Mouse (Mus musculus): ENCODE measurements at regions not wholly inside any gene's neighbourhood (a gene's known extent, or its start where the extent isn't known, plus 50 kb on each side); places are given as distances from the start of the nearest gene placed in this dataset.

DNA sequence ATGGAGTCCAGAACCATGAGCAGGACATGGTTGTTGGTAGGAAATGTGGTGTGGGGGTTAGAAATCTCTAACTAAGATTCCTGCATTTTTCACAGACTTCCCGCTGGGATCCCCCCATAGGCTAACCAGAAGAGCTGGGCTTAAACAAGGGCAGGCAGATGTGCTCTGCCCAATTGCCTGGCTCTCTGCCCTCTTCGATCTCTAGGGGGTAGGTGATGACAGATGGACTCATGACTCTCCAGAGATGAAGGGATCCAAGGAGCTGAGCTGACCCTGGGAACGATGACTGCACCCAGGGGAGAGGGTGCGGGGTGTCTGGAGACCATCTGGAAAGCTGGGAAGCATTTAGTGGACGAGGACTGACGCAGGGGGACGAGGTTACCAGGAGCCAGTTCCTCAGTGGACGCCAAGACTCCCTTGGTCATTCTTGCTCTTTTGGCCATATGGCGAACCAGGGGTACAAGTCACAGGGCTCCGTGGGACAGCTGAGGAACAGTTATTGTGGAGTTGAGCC is 260.0 kb downstream of the Cyp26b1 start:
- H3K4me3 ChIP-seq (replicated peaks; ENCODE audit: low read length): no peak overlapping the region
- TF ChIP-seq NANOG (IDR thresholded peaks at IDR 0.05; ENCODE audit: borderline replicate concordance, low read length) (no peak), CTCF (conservative IDR thresholded peaks at IDR 0.05; ENCODE audit: low read length) (no peak), POU5F1 (IDR thresholded peaks at IDR 0.05; ENCODE audit: borderline replicate concordance, low read length) (no peak)
- H3K4me1 ChIP-seq (replicated peaks; ENCODE audit: low read depth, low read length): peaks cover 5% of the 10 kb centered on the region; the same call in 1 of the 2 replicates
- no peaks in the 10 kb centered on the region for H3K27me3 ChIP-seq (ENCODE audit: insufficient read depth, low read length)
- H3K9me3 ChIP-seq (ENCODE audit: low read length): peaks cover 4% of the 10 kb centered on the region
- no peaks in the 10 kb centered on the region for H3K36me3 ChIP-seq (ENCODE audit: insufficient read depth, low read length)

DNA sequence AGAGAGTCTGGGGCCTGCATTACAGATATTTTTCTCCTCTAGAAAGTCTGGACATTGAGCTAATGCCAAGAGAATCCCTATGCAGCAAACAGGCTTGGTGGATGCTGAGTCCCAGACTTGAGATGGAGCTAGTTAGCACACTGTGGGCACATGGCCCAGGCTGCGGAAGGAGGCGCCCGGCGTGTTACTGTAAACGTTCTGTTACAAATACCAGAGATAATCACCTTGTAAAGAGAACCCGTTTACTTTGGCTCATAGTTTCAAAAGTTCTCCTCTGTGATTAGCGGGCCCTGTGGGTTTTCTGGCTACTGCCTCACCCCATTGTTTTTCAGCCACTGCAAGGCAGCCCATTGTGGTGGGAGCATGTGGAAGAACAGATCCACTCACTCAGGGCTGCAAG is 264.6 kb downstream of the Cyp26b1 start:
- H3K36me3 ChIP-seq (ENCODE audit: insufficient read depth, low read length): no peaks in the 10 kb centered on the region
- H3K9me3 ChIP-seq (ENCODE audit: low read length): peaks cover 4% of the 10 kb centered on the region
- H3K27me3 ChIP-seq (ENCODE audit: insufficient read depth, low read length): peaks cover 11% of the 10 kb centered on the region
- no peak overlapping the region for H3K4me3 ChIP-seq (replicated peaks; ENCODE audit: low read length)
- TF ChIP-seq NANOG (IDR thresholded peaks at IDR 0.05; ENCODE audit: borderline replicate concordance, low read length): no peak
- no peak for TF ChIP-seq POU5F1 (IDR thresholded peaks at IDR 0.05; ENCODE audit: borderline replicate concordance, low read length)
- no peak for TF ChIP-seq CTCF (conservative IDR thresholded peaks at IDR 0.05; ENCODE audit: low read length)
- H3K4me1 ChIP-seq (replicated peaks; ENCODE audit: low read depth, low read length): peaks cover 21% of the 10 kb centered on the region

DNA sequence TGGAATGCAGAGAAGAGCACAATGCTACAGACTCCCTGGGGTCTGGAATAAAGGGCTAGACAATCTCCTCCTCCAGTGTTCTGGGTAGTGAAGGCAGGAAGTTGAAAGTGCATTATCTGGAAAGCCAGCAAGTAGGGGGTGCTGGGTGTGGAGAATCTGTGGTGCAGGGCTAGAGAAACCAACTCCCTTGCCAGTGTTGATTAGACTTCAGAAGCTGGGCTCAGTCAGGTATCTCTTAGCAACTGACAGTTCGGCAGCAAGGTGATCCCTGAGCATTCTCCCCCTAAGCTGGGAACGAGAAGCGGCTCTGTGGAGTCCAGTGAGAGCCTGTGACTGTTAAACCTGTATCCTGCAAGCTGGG is 265.7 kb downstream of the Cyp26b1 start:
- Histone ChIP-seq H3K36me3 (ENCODE audit: insufficient read depth, low read length) (no peaks in the 10 kb centered on the region), H3K9me3 (ENCODE audit: low read length) (peaks cover 4% of the 10 kb centered on the region)
- TF ChIP-seq NANOG (IDR thresholded peaks at IDR 0.05; ENCODE audit: borderline replicate concordance, low read length) (no peak), POU5F1 (IDR thresholded peaks at IDR 0.05; ENCODE audit: borderline replicate concordance, low read length) (no peak), CTCF (conservative IDR thresholded peaks at IDR 0.05; ENCODE audit: low read length) (no peak)

DNA sequence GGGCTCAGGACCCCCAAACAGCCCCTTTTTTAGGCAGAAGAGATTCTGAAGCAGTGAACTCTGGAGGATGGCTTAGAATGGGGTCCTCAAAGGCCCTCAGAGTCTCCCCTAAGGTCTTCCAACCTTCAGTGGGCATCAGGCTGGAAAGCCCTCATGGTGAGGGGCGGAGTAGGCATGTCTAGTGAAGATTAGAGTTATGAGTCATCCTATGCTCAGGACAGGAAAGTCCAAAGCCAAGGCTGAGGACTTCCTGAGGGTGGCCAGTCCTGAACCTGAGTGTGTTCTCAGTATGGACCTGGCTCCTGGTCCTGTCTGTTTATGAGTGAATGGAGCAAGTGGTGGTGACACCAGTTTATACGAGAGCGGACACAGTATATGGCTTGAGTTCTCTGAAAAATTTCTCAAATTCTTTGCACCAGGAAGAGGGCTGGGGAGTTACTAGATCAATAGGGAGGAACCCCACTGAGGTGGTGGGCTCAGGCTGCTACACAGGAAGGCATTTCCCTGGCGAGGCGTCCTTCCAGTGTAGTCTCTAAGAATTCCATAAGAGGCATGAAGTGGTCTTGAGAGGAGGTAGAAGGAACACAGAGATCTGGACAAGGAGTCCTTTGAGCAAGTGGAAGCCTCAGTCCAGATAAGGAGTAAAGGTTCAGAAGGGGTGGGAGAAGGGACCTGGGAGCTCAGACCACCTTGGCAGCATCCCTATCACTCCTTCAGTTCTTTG is 266.2 kb downstream of the Cyp26b1 start:
- Histone ChIP-seq H3K4me3 (replicated peaks; ENCODE audit: low read length) (no peak overlapping the region), H3K36me3 (ENCODE audit: insufficient read depth, low read length) (no peaks in the 10 kb centered on the region), H3K4me1 (replicated peaks; ENCODE audit: low read depth, low read length) (peaks cover 21% of the 10 kb centered on the region), H3K27me3 (ENCODE audit: insufficient read depth, low read length) (peaks cover 11% of the 10 kb centered on the region), H3K9me3 (ENCODE audit: low read length) (no peaks in the 10 kb centered on the region; the same call in 1 of the 2 replicates)
- TF ChIP-seq CTCF (conservative IDR thresholded peaks at IDR 0.05; ENCODE audit: low read length) (no peak), POU5F1 (IDR thresholded peaks at IDR 0.05; ENCODE audit: borderline replicate concordance, low read length) (no peak), NANOG (IDR thresholded peaks at IDR 0.05; ENCODE audit: borderline replicate concordance, low read length) (no peak)

More for the DNA sequence above, 265.7 kb downstream of the Cyp26b1 start:
- Histone ChIP-seq H3K4me1 (replicated peaks; ENCODE audit: low read depth, low read length) (peaks cover 21% of the 10 kb centered on the region), H3K27me3 (ENCODE audit: insufficient read depth, low read length) (peaks cover 11% of the 10 kb centered on the region), H3K4me3 (replicated peaks; ENCODE audit: low read length) (no peak overlapping the region)

DNA sequence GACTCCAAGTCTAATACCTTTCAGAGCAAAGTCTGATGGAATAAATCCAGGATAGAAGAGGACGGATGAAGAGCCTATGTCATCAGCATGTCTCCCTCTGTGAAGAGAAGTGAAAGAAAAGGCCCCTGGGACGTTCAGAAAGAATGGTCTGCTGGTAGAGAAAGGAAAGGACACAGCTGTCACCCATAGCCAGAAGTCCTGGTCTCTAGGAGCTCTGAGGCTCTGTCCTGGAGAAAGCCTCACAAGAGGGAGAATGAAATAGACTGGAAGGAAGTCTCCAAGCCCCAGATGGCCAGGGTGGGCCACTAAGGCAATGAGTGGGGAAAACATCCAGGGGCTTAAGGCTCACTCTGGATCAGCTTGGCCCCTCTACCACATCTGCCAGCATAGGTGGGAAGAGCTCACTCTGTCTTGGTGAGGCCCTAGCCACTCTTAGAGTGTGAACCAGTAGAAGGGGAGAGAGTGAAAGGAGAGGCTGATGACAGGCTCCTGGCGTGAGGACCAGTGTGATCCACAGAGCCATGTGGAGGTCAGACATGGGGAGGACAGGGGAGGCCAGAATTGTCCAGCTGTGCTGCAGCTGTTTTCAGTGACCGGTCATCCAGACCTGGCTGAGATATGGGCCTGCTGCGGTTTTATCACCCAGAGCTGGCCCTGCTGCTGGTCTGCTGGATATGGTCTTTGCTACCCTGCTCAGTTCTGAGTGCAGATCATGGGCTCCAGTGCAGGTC is 268.2 kb downstream of the Cyp26b1 start:
- peaks cover 21% of the 10 kb centered on the region for H3K4me1 ChIP-seq (replicated peaks; ENCODE audit: low read depth, low read length)

DNA sequence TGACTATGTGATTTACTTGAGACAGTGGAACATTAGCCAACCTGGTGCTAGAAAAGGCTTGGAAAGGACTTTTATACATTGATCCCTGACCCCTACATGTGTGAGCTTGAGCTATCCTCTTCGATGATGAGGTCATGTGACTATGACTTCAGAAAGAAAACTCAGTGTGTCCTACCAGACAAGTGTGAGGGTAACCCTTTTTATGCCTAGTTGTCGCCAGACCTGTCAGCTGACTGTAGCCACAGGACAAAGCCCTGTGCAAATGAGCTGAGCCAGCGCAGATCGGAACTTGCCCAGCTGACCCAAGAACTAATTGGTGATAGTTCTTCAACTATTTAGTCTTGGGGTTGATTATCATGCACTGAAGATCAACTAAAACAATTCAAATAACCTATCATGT is 269.5 kb downstream of the Cyp26b1 start:
- Histone ChIP-seq H3K4me1 (replicated peaks; ENCODE audit: low read depth, low read length) (peaks cover 16% of the 10 kb centered on the region), H3K9me3 (ENCODE audit: low read length) (no peaks in the 10 kb centered on the region; the same call in 1 of the 2 replicates), H3K36me3 (ENCODE audit: insufficient read depth, low read length) (no peaks in the 10 kb centered on the region), H3K27me3 (ENCODE audit: insufficient read depth, low read length) (peaks cover 15% of the 10 kb centered on the region), H3K4me3 (replicated peaks; ENCODE audit: low read length) (no peak overlapping the region)
- TF ChIP-seq NANOG (IDR thresholded peaks at IDR 0.05; ENCODE audit: borderline replicate concordance, low read length) (no peak), POU5F1 (IDR thresholded peaks at IDR 0.05; ENCODE audit: borderline replicate concordance, low read length) (no peak), CTCF (conservative IDR thresholded peaks at IDR 0.05; ENCODE audit: low read length) (no peak)

More for the DNA sequence above, 268.2 kb downstream of the Cyp26b1 start:
- Histone ChIP-seq H3K4me3 (replicated peaks; ENCODE audit: low read length) (no peak overlapping the region), H3K9me3 (ENCODE audit: low read length) (no peaks in the 10 kb centered on the region; the same call in 1 of the 2 replicates), H3K36me3 (ENCODE audit: insufficient read depth, low read length) (no peaks in the 10 kb centered on the region), H3K27me3 (ENCODE audit: insufficient read depth, low read length) (peaks cover 15% of the 10 kb centered on the region)
- TF ChIP-seq NANOG (IDR thresholded peaks at IDR 0.05; ENCODE audit: borderline replicate concordance, low read length) (no peak), POU5F1 (IDR thresholded peaks at IDR 0.05; ENCODE audit: borderline replicate concordance, low read length) (no peak), CTCF (conservative IDR thresholded peaks at IDR 0.05; ENCODE audit: low read length) (no peak)

DNA sequence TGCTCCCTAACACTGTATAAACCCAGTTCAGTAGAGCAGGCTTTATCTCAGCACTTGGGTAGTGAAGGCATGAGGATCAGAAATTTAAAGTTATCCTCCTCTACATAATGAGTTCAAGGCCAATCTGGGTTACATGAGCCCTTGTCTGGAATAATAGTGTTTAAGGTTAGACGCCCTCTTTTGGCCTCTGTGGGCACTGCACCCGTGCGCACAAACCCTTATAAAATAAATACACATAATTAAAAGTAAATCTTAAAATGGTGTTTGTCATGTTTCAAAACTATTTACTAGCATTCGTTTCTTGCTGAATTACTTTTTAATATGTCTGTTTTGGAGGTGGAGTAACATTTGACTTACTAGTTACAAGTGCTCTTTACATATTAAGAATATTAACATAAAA is 271.2 kb downstream of the Cyp26b1 start:
- Histone ChIP-seq H3K4me3 (replicated peaks; ENCODE audit: low read length) (no peak overlapping the region), H3K9me3 (ENCODE audit: low read length) (no peaks in the 10 kb centered on the region; the same call in 1 of the 2 replicates), H3K27me3 (ENCODE audit: insufficient read depth, low read length) (peaks cover 15% of the 10 kb centered on the region), H3K4me1 (replicated peaks; ENCODE audit: low read depth, low read length) (peaks cover 5% of the 10 kb centered on the region), H3K36me3 (ENCODE audit: insufficient read depth, low read length) (no peaks in the 10 kb centered on the region)
- peak; percentile 75 for TF ChIP-seq CTCF (conservative IDR thresholded peaks at IDR 0.05; ENCODE audit: low read length)
- TF ChIP-seq NANOG (IDR thresholded peaks at IDR 0.05; ENCODE audit: borderline replicate concordance, low read length): no peak
- no peak for TF ChIP-seq POU5F1 (IDR thresholded peaks at IDR 0.05; ENCODE audit: borderline replicate concordance, low read length)

DNA sequence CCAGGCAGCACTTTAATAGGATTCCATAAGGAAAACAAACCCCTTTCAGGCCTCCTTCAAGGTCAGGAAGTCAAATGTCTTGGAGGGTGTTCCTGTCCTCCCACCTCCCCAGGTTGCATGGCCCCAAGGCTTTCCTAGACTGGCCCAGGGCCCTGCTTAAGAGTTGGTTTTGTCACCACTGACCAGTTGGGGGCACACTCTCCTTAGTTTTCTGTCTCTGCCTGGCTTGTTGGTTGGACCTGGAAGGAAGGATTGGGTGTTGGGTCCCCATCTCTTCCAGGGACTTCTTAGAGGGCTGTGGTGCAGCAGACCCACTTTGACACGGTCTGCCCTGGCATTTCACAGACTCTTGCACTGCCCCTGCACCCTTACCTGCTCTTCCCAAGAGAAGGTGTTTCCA is 273.1 kb downstream of the Cyp26b1 start:
- no peak overlapping the region for H3K4me3 ChIP-seq (replicated peaks; ENCODE audit: low read length)
- no peaks in the 10 kb centered on the region for H3K4me1 ChIP-seq (replicated peaks; ENCODE audit: low read depth, low read length)
- peaks cover 5% of the 10 kb centered on the region; the same call in 1 of the 2 replicates for H3K27me3 ChIP-seq (ENCODE audit: insufficient read depth, low read length)
- no peaks in the 10 kb centered on the region; the same call in 1 of the 2 replicates for H3K9me3 ChIP-seq (ENCODE audit: low read length)
- no peaks in the 10 kb centered on the region for H3K36me3 ChIP-seq (ENCODE audit: insufficient read depth, low read length)
- TF ChIP-seq CTCF (conservative IDR thresholded peaks at IDR 0.05; ENCODE audit: low read length): peak; percentile 6; the same call in 1 of the 2 replicates
- no peak for TF ChIP-seq POU5F1 (IDR thresholded peaks at IDR 0.05; ENCODE audit: borderline replicate concordance, low read length)

All from E14TG2a.4 (cell line).